In genomic region chr11:106122736-106123135, GRCm38 (mm10) we compare ENCODE assay signal across 8 mouse cellular contexts. TPM values are rescaled to one million over a fixed set of nuclear protein-coding genes. Genes with fewer than 3 reads are reported as not detected.
DNase-seq lines count a peak whose midpoint lies in the region; ATAC-seq and TF ChIP-seq lines count a peak whose summit lies in the region.

No protein-coding gene starts in this region.

- no peak overlapping the region for H3K9ac ChIP-seq in heart, postnatal 0 days (replicated peaks; ENCODE audit: low read depth, low read length)
- no peak overlapping the region for H3K9ac ChIP-seq in liver, postnatal 0 days (replicated peaks)
- H3K9ac ChIP-seq in forebrain, embryonic 15.5 days (replicated peaks): no peak overlapping the region

- no peaks in the 10 kb centered on the region for H3K27me3 ChIP-seq in heart, postnatal 0 days (ENCODE audit: control insufficient read depth, insufficient read depth, low read length)
- H3K27me3 ChIP-seq in liver, postnatal 0 days (ENCODE audit: insufficient read depth, low read length): no peaks in the 10 kb centered on the region
- no peaks in the 10 kb centered on the region for H3K27me3 ChIP-seq in splenic B cell, adult 2 months (ENCODE audit: control insufficient read depth, insufficient read depth, low read length, poor library complexity, severe bottlenecking)
- H3K27me3 ChIP-seq in forebrain, embryonic 15.5 days: no peaks in the 10 kb centered on the region

- 53% methylated on average over 3 of the region's 3 CpGs for WGBS in heart, postnatal 0 days
- WGBS in liver, postnatal 0 days (ENCODE audit: insufficient replicate concordance): 33% methylated on average over 3 of the region's 3 CpGs
- 95% methylated on average over 3 of the region's 3 CpGs for WGBS in forebrain, embryonic 15.5 days

- TF ChIP-seq CTCF in heart, postnatal 0 days (IDR thresholded peaks at IDR 0.05; ENCODE audit: low read depth): no peak
- TF ChIP-seq CTCF in liver, postnatal 0 days (IDR thresholded peaks at IDR 0.05; ENCODE audit: low read depth): no peak

- DNase-seq in left cerebral cortex, postnatal 14 days (ENCODE audit: low spot score in 2 of 2): peak; percentile 9 to 26
- DNase-seq in left cerebral cortex, adult 9 months (ENCODE audit: low spot score in 2 of 2): no peak
- DNase-seq in heart, postnatal 0 days (ENCODE audit: low spot score): peak; percentile 26
- peak; percentile 36 for DNase-seq in liver, postnatal 0 days
- peak; percentile 54 for DNase-seq in splenic B cell, adult 2 months (ENCODE audit: low read depth, low spot score)
- no peak for DNase-seq in urinary bladder, adult 2 months (ENCODE audit: low spot score)
- no peak for DNase-seq in left cerebral cortex, adult 11 months (ENCODE audit: low spot score)

- H3K36me3 ChIP-seq in heart, postnatal 0 days (replicated peaks; ENCODE audit: control insufficient read depth, insufficient read depth, low read length): peaks cover 61% of the 10 kb centered on the region
- H3K36me3 ChIP-seq in liver, postnatal 0 days (replicated peaks; ENCODE audit: insufficient read depth, low read length): peaks cover 10% of the 10 kb centered on the region
- H3K36me3 ChIP-seq in splenic B cell, adult 2 months (ENCODE audit: control insufficient read depth, insufficient read depth, low read length, poor library complexity, severe bottlenecking): peaks cover 7% of the 10 kb centered on the region
- peaks cover 38% of the 10 kb centered on the region for H3K36me3 ChIP-seq in forebrain, embryonic 15.5 days

- H3K4me2 ChIP-seq in heart, postnatal 0 days (ENCODE audit: low read depth, low read length): no peak overlapping the region
- peak overlapping the region; percentile 35; the same call in 1 of the 2 replicates for H3K4me2 ChIP-seq in liver, postnatal 0 days (ENCODE audit: low read depth, low read length)
- no peak overlapping the region for H3K4me2 ChIP-seq in forebrain, embryonic 15.5 days (replicated peaks)

- peak overlapping the region; percentile 57 for H3K27ac ChIP-seq in heart, postnatal 0 days (ENCODE audit: low read depth)
- peak overlapping the region; percentile 86 for H3K27ac ChIP-seq in liver, postnatal 0 days (ENCODE audit: low read depth)
- no peak overlapping the region for H3K27ac ChIP-seq in forebrain, embryonic 15.5 days (replicated peaks)

- H3K4me3 ChIP-seq in heart, postnatal 0 days (ENCODE audit: low read depth, low read length): no peak overlapping the region
- no peak overlapping the region for H3K4me3 ChIP-seq in liver, postnatal 0 days (ENCODE audit: low read depth, low read length)
- H3K4me3 ChIP-seq in forebrain, embryonic 15.5 days: no peak overlapping the region

- no peak for ATAC-seq in heart, postnatal 0 days (ENCODE audit: insufficient read depth, low read depth)
- peak; percentile 62 for ATAC-seq in liver, postnatal 0 days
- ATAC-seq in forebrain, embryonic 15.5 days (replicated peaks): no peak

- TF ChIP-seq EP300 in heart, postnatal 0 days (IDR thresholded peaks at IDR 0.05; ENCODE audit: low read depth): 0 out of 2 replicates have a peak, but pooled peaks have one; percentile 24
- TF ChIP-seq EP300 in liver, postnatal 0 days (IDR thresholded peaks at IDR 0.05; ENCODE audit: low read depth): peak; percentile 46; the same call in 1 of the 2 replicates

- intact Hi-C loops in left cerebral cortex, postnatal 14 days (cut with DNase I): no loop called here

- no peaks in the 10 kb centered on the region for H3K4me1 ChIP-seq in heart, postnatal 0 days (ENCODE audit: control insufficient read depth, insufficient read depth)
- peaks cover 7% of the 10 kb centered on the region for H3K4me1 ChIP-seq in liver, postnatal 0 days (ENCODE audit: insufficient read depth)
- no peaks in the 10 kb centered on the region for H3K4me1 ChIP-seq in forebrain, embryonic 15.5 days

- no peaks in the 10 kb centered on the region for H3K9me3 ChIP-seq in heart, postnatal 0 days (replicated peaks; ENCODE audit: control insufficient read depth, low read length)
- H3K9me3 ChIP-seq in liver, postnatal 0 days (ENCODE audit: low read length): no peaks in the 10 kb centered on the region
- no peaks in the 10 kb centered on the region for H3K9me3 ChIP-seq in forebrain, embryonic 15.5 days

RNA-seq across cellular contexts. Expression of gene Gm10840, which starts 37.9 kb away (rescaled TPM):
- total RNA-seq in left cerebral cortex, postnatal 14 days (2021): not detected
- total RNA-seq in heart, postnatal 0 days (2014; rRNA removed; ENCODE audit: low replicate concordance): not detected in 2 replicates
- not detected in 2 replicates for polyA plus RNA-seq in heart, postnatal 0 days (2015; fragmentation: Nextera tagmentation; extraction: Ambion mirVana)
- not detected in 2 replicates for polyA plus RNA-seq in liver, postnatal 0 days (2015; fragmentation: Nextera tagmentation; extraction: Ambion mirVana)
- polyA plus RNA-seq in urinary bladder, adult 2 months (2012; rRNA removed): not detected in 2 replicates
- polyA plus RNA-seq in forebrain, embryonic 15.5 days (2015; fragmentation: Nextera tagmentation; extraction: Ambion mirVana): 0.74 and 1.3 TPM in 2 replicates

RNA-seq across cellular contexts. Expression of gene Limd2, which starts 37.9 kb away (rescaled TPM):
- total RNA-seq in left cerebral cortex, postnatal 14 days (2021): 100 to 1,000 TPM in 1 of 2 experiments, 10 to 100 TPM in 1; 97.2 to 103 TPM
- total RNA-seq in heart, postnatal 0 days (2014; rRNA removed; ENCODE audit: low replicate concordance): 8.2 and 34.8 TPM in 2 replicates
- polyA plus RNA-seq in heart, postnatal 0 days (2015; fragmentation: Nextera tagmentation; extraction: Ambion mirVana): 40.4 and 44.6 TPM in 2 replicates
- 77.5 and 77.7 TPM in 2 replicates for polyA plus RNA-seq in liver, postnatal 0 days (2015; fragmentation: Nextera tagmentation; extraction: Ambion mirVana)
- 14.8 and 16.5 TPM in 2 replicates for polyA plus RNA-seq in urinary bladder, adult 2 months (2012; rRNA removed)
- polyA plus RNA-seq in forebrain, embryonic 15.5 days (2015; fragmentation: Nextera tagmentation; extraction: Ambion mirVana): 222 and 233 TPM in 2 replicates

RNA-seq across cellular contexts. Expression of gene Map3k3, which starts 38.3 kb away (rescaled TPM):
- total RNA-seq in left cerebral cortex, postnatal 14 days (2021): 10 to 100 TPM; 24.2 to 29.1 TPM
- total RNA-seq in heart, postnatal 0 days (2014; rRNA removed; ENCODE audit: low replicate concordance): 44.0 and 71.9 TPM in 2 replicates
- polyA plus RNA-seq in heart, postnatal 0 days (2015; fragmentation: Nextera tagmentation; extraction: Ambion mirVana): 13.8 and 14.5 TPM in 2 replicates
- polyA plus RNA-seq in liver, postnatal 0 days (2015; fragmentation: Nextera tagmentation; extraction: Ambion mirVana): 4.6 and 4.7 TPM in 2 replicates
- 38.1 and 39.1 TPM in 2 replicates for polyA plus RNA-seq in urinary bladder, adult 2 months (2012; rRNA removed)
- 14.2 TPM in 2 replicates for polyA plus RNA-seq in forebrain, embryonic 15.5 days (2015; fragmentation: Nextera tagmentation; extraction: Ambion mirVana)

RNA-seq across cellular contexts. Expression of gene Taco1, which starts 56.9 kb away (rescaled TPM):
- 10 to 100 TPM; 15.3 to 15.6 TPM for total RNA-seq in left cerebral cortex, postnatal 14 days (2021)
- total RNA-seq in heart, postnatal 0 days (2014; rRNA removed; ENCODE audit: low replicate concordance): 40.6 and 50.4 TPM in 2 replicates
- polyA plus RNA-seq in heart, postnatal 0 days (2015; fragmentation: Nextera tagmentation; extraction: Ambion mirVana): 14.1 and 17.4 TPM in 2 replicates
- 5.5 and 5.6 TPM in 2 replicates for polyA plus RNA-seq in liver, postnatal 0 days (2015; fragmentation: Nextera tagmentation; extraction: Ambion mirVana)
- polyA plus RNA-seq in urinary bladder, adult 2 months (2012; rRNA removed): 11.3 and 13.1 TPM in 2 replicates
- 7.2 and 7.3 TPM in 2 replicates for polyA plus RNA-seq in forebrain, embryonic 15.5 days (2015; fragmentation: Nextera tagmentation; extraction: Ambion mirVana)

Comparison
In these comparisons a context has a peak if more than half of its experiments do, and no peak if none do; other contexts are left out.
1. DNase-seq: peak in left cerebral cortex, postnatal 14 days (2 of 2), heart, postnatal 0 days (single experiment), liver, postnatal 0 days (single experiment) and splenic B cell, adult 2 months (single experiment); none in left cerebral cortex, adult 9 months (0 of 2), urinary bladder, adult 2 months (single experiment) and left cerebral cortex, adult 11 months (single experiment).